Mouse (Mus musculus) kidney, adult 2 months (tissue): Measurements from ENCODE around the gene Ankrd23.

Experiments
- CTCF ChIP-seq: fragments of 200-500 bp; conservative IDR thresholded peaks from 2 replicates; pipeline ENCODE4 v1.5.1; 2011; ENCODE audit warnings: low read depth, mild to moderate bottlenecking, control low read depth, low read length, moderate library complexity, mixed read lengths; ENCODE audit not compliant: insufficient read depth, insufficient read length
- POLR2A ChIP-seq: fragments of 200-500 bp; IDR thresholded peaks from one replicate; pipeline ENCODE4 v1.6.1; 2011; ENCODE audit warnings: low read depth, low read length, control low read depth

GRCm38 (mm10) chr1:36557457-36558011 is 20.9 kb upstream of the Ankrd23 start:
- TF ChIP-seq CTCF (no peak), POLR2A (peak; percentile 11)
